Mouse (Mus musculus): ENCODE data around the gene Nt5m.
"Not testable (repeated sequence)": the region's sequence is repeated elsewhere in the genome, so short reads cannot be mapped to it uniquely, and the experiment has no call there.

- TF ChIP-seq CTCF (IDR thresholded peaks at IDR 0.05; ENCODE audit: low read depth, low read length); GATA1 (IDR thresholded peaks at IDR 0.05; ENCODE audit: borderline replicate concordance, low read length); TAL1 (conservative IDR thresholded peaks at IDR 0.05; ENCODE audit: low read depth, low read length); GATA2 (IDR thresholded peaks at IDR 0.05; ENCODE audit: borderline replicate concordance, low read depth, low read length); POLR2AphosphoS5 (IDR thresholded peaks at IDR 0.05; ENCODE audit: insufficient replicate concordance, low read depth, low read length): not testable (repeated sequence)
These were observed 1.5 kb upstream of the Nt5m start for GRCm38 (mm10) chr11:59837789-59838188.

Measured in G1E (cell line).